Mouse (Mus musculus): Measurements from ENCODE around the gene Hist1h2bk. TPM values are rescaled to one million over a fixed set of nuclear protein-coding genes. Genes with fewer than 3 reads are reported as not detected.
"Not testable (repeated sequence)": the region's sequence is repeated elsewhere in the genome, so short reads cannot be mapped to it uniquely, and the experiment has no call there.

Gene Hist1h2bk
- polyA plus RNA-seq (2016; fragmentation: Nextera tagmentation; extraction: Ambion mirVana), result 6.6 and 6.9 TPM in 2 replicates

DNA sequence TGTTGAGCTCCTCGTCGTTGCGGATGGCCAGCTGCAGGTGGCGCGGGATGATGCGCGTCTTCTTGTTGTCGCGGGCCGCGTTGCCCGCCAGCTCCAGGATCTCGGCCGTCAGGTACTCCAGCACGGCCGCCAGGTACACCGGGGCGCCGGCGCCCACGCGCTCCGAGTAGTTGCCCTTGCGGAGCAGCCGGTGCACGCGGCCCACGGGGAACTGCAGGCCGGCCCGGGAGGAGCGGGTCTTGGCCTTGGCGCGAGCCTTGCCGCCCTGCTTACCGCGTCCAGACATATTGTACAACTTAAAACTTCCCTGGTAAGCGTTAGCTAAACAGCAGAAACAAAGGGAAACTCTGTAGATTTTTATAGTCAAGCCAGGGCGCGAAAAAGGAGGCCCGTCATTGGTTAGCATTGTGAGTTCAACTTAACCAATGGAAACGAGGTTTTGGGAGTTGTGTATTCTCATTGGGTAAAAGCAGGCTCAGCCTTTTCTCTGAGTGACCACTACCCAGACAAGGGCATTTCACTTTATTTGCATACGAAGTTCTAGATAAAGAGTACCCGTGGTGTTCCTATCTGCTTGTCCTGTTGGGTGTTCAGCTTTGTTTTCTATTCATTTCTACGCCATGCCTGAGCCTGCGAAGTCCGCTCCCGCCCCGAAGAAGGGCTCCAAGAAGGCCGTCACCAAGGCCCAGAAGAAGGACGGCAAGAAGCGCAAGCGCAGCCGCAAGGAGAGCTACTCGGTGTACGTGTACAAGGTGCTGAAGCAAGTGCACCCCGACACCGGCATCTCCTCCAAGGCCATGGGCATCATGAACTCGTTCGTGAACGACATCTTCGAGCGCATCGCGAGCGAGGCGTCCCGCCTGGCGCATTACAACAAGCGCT is at the start of gene Hist1h2bk, which contains the start of gene Hist1h2ah:
Gene Hist1h2bk (plus strand): TSS at position 604 of the 882 bp plus-strand sequence.
Gene Hist1h2ah (minus strand): TSS at position 302 of the 882 bp plus-strand sequence.
- peak within 1 kb of the TSS; percentile 57 for H3K4me3 ChIP-seq
- not testable (repeated sequence) for H3K27me3 ChIP-seq (ENCODE audit: insufficient read depth, poor library complexity, severe bottlenecking); H3K36me3 ChIP-seq; H3K9me3 ChIP-seq
- 0% methylated on average over 33 of the region's 69 CpGs for WGBS
- peak; percentile 88 for DNase-seq (ENCODE audit: low spot score)
- H3K27ac ChIP-seq, result peak within 1 kb of the TSS; percentile 94
- H3K4me1 ChIP-seq (replicated peaks), result peaks cover 34% of the 10 kb centered on the region

DNA sequence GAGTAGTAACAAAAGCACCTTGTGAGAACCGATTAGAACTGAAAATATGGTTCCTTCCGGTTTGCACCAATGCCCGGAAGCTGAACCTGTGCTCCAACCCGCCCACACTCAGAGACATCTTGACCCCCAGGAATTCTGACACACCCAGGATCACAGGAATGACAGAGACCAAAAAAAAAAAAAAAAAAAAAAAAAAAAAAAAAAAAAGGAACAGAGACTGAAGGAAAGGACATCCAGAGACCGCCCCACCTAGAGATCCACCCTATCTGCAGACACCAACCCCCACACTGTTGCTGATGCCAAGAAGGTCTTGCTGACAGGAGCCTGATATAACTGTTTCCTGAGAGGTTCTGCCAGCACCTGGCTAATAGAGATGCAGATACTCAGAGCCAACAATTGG is 43.1 kb upstream of the Hist1h2bk start:
- 85% methylated on average over 5 of the region's 5 CpGs for WGBS
- DNase-seq (ENCODE audit: low spot score), result no peak
- peaks cover 19% of the 10 kb centered on the region for H3K4me1 ChIP-seq (replicated peaks)
- no peaks in the 10 kb centered on the region for H3K9me3 ChIP-seq
- H3K36me3 ChIP-seq, result no peaks in the 10 kb centered on the region
- H3K27ac ChIP-seq, result no peak overlapping the region
- peaks cover 59% of the 10 kb centered on the region for H3K27me3 ChIP-seq (ENCODE audit: insufficient read depth, poor library complexity, severe bottlenecking)
- no peak overlapping the region for H3K4me3 ChIP-seq

DNA sequence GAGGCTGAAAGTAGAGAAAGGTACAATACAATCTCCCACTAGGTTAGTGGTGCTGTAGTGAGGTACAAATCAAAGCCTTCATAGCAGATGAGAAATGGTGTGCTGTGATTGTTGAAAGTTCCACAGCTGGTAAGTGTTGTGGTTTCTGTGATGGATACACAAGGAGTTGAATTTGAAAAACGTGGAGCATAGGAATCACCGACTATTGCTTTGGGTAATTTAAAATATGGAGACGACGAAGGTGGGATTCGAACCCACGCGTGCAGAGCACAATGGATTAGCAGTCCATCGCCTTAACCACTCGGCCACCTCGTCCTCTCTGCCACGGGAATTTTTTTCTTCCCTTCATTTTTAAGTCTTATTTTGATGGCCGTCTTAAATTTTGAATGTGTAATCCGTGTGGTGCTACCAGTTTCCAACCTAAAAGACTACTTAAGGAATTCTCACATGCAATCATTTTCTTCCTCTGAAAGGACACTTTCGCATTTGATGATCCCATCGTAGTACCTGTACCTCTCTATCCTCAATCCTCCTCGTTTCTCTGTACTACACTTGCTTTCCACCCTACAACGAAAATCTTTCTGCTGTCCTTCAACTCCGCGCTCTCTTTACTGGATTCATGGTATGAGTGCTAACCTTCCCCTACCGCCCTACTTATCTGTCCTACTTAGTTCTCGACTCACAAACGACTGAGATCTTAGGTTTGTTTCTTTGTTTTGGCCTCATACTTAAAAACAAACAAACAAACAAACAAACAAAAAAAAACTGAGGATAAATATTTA is 41.5 kb upstream of the Hist1h2bk start:
- Histone ChIP-seq H3K27ac (no peak overlapping the region), H3K27me3 (ENCODE audit: insufficient read depth, poor library complexity, severe bottlenecking) (peaks cover 64% of the 10 kb centered on the region), H3K9me3 (no peaks in the 10 kb centered on the region), H3K4me3 (peak overlapping the region; percentile 54), H3K4me1 (replicated peaks) (peaks cover 22% of the 10 kb centered on the region), H3K36me3 (no peaks in the 10 kb centered on the region)
- peak; percentile 72 for DNase-seq (ENCODE audit: low spot score)
- WGBS, result under 1% methylated on average over 22 of the region's 22 CpGs

DNA sequence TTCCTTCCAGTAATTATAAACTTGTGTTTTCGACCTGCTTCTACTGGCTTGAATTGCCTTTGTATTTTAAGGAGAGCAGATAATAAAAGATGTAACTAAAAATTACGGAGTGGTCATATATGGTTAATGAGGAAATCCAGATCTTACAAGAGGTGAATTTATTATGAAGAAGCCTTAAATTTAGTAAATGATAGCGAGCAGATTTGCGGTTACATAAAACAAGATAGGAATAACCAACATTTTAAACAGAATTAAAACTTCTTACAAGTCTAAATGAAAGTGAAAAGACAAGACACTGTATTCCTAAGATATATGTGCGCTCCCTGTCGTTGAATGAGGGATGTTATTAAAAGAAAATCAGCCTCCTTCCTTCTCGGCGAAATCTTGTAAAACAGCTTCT is 40.8 kb upstream of the Hist1h2bk start:
- Histone ChIP-seq H3K27ac (no peak overlapping the region), H3K36me3 (no peaks in the 10 kb centered on the region), H3K4me3 (peak overlapping the region; percentile 54), H3K9me3 (no peaks in the 10 kb centered on the region), H3K4me1 (replicated peaks) (peaks cover 22% of the 10 kb centered on the region), H3K27me3 (ENCODE audit: insufficient read depth, poor library complexity, severe bottlenecking) (peaks cover 72% of the 10 kb centered on the region)
- WGBS, result 5% methylated on average over 8 of the region's 8 CpGs
- DNase-seq (ENCODE audit: low spot score), result no peak

DNA sequence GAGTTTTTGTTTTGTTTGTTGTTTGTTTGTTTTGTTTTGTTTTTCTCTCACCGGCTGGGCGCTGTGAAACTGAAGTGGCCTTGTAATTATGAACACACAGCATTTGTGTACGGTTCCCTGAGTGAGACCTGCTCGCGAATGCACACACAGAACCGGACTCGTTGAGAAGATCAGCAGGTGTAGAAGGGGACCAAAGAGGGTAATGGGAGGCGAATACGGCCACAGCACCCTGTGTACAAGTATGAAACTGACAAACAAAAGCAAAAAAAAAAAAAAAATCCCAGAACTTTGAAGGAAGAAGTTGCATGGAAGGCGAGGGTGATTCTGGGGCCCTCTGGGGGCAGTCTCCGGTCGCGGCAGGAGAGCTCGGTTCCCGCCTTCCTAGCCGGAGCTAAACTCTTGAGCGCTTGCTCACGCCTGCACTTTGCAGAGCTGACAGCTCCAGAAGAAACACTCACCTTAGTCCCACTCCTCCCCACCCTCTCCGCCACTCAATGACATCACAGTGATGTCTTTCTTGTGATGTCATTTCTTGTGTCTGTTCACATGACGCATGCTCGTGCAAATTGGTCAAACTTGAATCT is 40.2 kb upstream of the Hist1h2bk start:
- Histone ChIP-seq H3K27ac (no peak overlapping the region), H3K27me3 (ENCODE audit: insufficient read depth, poor library complexity, severe bottlenecking) (peaks cover 77% of the 10 kb centered on the region), H3K9me3 (no peaks in the 10 kb centered on the region), H3K4me1 (replicated peaks) (peaks cover 22% of the 10 kb centered on the region), H3K36me3 (no peaks in the 10 kb centered on the region), H3K4me3 (peak overlapping the region; percentile 54)
- peak; percentile 65 for DNase-seq (ENCODE audit: low spot score)
- WGBS, result under 1% methylated on average over 21 of the region's 21 CpGs

DNA sequence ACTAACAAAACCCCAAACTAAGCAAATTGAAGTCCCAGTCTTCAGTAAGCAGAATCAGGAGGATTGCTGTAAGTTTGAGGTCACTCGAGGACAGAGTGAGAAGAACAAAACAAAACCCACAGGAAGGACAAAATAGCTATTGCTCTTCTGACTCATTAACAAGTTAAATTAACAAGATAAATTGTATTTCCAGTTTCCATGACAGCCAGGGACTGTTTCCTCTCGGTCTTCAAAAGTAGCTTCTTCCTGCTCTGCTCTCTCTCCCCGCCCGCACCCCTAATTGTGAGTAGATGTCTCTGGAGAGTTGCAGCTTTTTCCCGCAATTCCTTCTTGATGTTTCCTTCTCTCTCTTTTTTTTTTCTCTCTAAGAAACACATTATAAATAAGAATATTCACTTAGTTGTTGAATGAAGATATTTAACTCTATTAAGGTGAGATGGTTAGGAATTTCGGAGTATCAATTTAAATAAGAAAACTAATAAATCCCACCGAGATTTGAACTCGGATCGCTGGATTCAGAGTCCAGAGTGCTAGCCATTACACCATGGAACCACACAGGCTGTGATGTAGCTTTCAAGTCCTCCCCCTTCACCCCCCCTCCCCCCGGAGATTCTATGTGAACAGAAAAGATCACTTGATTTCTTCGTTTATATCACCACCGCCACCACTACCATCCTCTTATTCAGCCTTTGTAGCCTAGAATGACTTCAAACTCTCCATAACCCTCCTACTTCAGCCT is 39.4 kb upstream of the Hist1h2bk start:
- WGBS, result 1% methylated on average over 12 of the region's 12 CpGs
- H3K27me3 ChIP-seq (ENCODE audit: insufficient read depth, poor library complexity, severe bottlenecking), result peaks cover 81% of the 10 kb centered on the region
- DNase-seq (ENCODE audit: low spot score), result peak; percentile 78

DNA sequence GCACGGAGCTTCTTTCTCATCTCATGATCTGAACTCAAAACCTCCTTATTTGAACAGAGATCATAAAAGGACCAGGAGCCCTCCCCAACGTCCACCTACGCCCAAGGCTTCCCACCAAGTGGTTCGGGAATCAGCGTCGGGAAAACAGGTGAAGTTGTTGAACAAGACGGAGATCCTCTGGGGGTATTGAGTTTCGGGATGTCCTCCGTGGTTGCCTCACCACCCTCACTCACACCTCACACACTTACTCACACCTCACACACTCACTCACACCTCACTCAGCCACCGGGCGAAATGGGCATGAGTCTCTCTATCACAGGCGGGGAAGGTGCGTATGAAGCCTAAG is 38.9 kb upstream of the Hist1h2bk start:
- Histone ChIP-seq H3K36me3 (no peaks in the 10 kb centered on the region), H3K9me3 (no peaks in the 10 kb centered on the region), H3K4me1 (replicated peaks) (peaks cover 22% of the 10 kb centered on the region), H3K27ac (no peak overlapping the region), H3K27me3 (ENCODE audit: insufficient read depth, poor library complexity, severe bottlenecking) (peaks cover 82% of the 10 kb centered on the region), H3K4me3 (peak overlapping the region; percentile 54)
- DNase-seq (ENCODE audit: low spot score), result peak; percentile 31
- WGBS, result 1% methylated on average over 13 of the region's 13 CpGs

More for the DNA sequence above, 39.4 kb upstream of the Hist1h2bk start:
- Histone ChIP-seq H3K36me3 (no peaks in the 10 kb centered on the region), H3K9me3 (no peaks in the 10 kb centered on the region), H3K27ac (no peak overlapping the region), H3K4me1 (replicated peaks) (peaks cover 22% of the 10 kb centered on the region), H3K4me3 (peak overlapping the region; percentile 54)

DNA sequence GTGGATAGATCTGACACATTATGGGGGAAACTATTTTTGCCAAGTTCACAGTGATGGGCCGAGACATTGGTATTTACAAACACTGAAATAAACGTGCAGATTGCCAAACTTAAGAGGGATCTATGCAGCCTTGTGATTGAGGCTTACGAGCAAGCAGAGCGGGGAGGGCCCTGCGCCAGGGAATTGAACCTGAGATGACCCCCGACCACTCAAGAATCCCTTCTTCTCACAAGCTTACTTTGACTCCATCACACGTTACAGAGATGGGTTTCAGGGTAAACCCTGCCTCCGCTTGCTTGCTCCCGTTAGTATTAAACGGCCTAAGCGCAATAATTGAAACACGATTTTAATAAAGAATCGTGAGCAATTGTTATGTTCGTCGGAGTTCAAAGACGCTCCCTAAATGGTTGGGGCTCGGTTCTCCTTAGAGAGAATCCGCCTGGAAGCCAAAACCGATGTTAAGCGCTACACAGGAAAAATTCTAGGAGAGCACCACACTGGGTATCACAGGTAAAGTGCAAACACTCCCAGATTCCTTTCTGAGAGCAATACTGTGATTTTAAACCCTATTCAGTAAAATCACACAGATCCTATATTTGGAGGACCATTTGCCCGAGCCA is 38.4 kb upstream of the Hist1h2bk start:
- peak; percentile 24 for DNase-seq (ENCODE audit: low spot score)
- 1% methylated on average over 21 of the region's 21 CpGs for WGBS
- peaks cover 22% of the 10 kb centered on the region for H3K4me1 ChIP-seq (replicated peaks)
- H3K36me3 ChIP-seq, result no peaks in the 10 kb centered on the region
- H3K4me3 ChIP-seq, result peak overlapping the region; percentile 54
- no peak overlapping the region for H3K27ac ChIP-seq
- peaks cover 87% of the 10 kb centered on the region for H3K27me3 ChIP-seq (ENCODE audit: insufficient read depth, poor library complexity, severe bottlenecking)
- no peaks in the 10 kb centered on the region for H3K9me3 ChIP-seq

DNA sequence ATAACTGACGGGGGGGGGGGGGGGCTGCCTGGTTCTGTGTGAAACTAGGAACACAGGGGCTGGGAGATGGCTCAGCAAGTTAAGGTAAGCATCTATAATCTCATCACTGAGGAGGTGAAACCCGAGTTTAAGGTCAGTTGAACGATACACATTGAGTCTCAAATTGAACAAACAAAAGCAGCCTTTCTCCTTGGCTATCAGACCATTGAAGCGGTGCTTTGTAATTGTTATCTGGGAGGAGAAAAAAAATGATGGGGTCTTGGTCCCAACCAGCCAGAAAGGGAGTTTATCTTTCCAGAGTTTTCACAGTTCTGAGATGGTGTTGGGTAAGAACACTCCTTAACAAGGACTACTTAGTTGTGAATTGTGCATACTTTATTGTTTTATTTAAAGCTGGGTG is 37.8 kb upstream of the Hist1h2bk start:
- Histone ChIP-seq H3K4me3 (peak overlapping the region; percentile 54), H3K27ac (no peak overlapping the region), H3K4me1 (replicated peaks) (peaks cover 22% of the 10 kb centered on the region), H3K9me3 (no peaks in the 10 kb centered on the region), H3K36me3 (no peaks in the 10 kb centered on the region), H3K27me3 (ENCODE audit: insufficient read depth, poor library complexity, severe bottlenecking) (peaks cover 88% of the 10 kb centered on the region)
- DNase-seq (ENCODE audit: low spot score), result no peak
- WGBS, result 10% methylated on average over 4 of the region's 4 CpGs

DNA sequence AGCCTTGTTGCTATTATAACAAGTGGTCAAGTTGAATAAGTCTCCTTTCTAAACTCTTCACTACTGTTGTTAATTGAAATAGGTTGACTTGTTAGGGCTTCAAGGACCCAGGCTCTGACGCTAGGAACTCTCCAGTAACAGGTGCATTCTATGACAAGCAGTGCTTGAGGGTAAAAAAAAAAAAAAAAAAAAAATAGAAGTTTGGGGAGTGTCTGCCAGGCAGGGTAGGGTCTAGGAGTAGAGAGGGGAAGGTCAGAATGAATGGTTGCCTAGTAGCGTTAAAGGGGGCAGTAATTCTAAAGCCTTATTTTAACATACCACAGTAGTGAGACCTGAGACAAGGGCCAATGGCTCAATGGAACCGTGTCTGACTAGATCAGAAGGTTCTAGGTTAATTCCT is 37.3 kb upstream of the Hist1h2bk start:
- WGBS, result 19% methylated on average over 3 of the region's 3 CpGs
- H3K4me1 ChIP-seq (replicated peaks), result peaks cover 22% of the 10 kb centered on the region
- no peaks in the 10 kb centered on the region for H3K36me3 ChIP-seq
- no peak overlapping the region for H3K4me3 ChIP-seq
- peaks cover 91% of the 10 kb centered on the region for H3K27me3 ChIP-seq (ENCODE audit: insufficient read depth, poor library complexity, severe bottlenecking)
- H3K27ac ChIP-seq, result no peak overlapping the region
- no peaks in the 10 kb centered on the region for H3K9me3 ChIP-seq
- no peak for DNase-seq (ENCODE audit: low spot score)

DNA sequence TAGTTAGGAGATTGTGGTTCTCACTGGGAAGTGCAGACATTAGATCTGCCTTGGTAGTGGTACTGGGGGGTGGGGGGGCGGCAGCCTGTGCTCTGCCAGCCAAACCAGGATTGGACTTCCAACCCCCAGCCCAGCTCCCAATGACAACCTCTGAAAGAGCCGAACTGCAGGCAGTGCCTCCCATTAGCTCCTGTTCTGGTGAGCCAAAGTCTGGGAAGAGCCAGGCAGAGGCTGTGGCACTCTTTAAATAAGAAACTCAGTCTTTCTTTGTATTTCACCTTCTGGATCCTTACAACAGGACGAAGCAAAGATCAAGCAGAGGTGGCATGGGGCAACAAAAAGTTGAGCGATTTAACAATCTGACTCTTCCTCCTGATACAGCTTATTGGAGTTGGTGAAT is 36.5 kb upstream of the Hist1h2bk start:
- no peak for DNase-seq (ENCODE audit: low spot score)
- Histone ChIP-seq H3K9me3 (no peaks in the 10 kb centered on the region), H3K4me1 (replicated peaks) (peaks cover 22% of the 10 kb centered on the region), H3K36me3 (no peaks in the 10 kb centered on the region), H3K4me3 (no peak overlapping the region), H3K27me3 (ENCODE audit: insufficient read depth, poor library complexity, severe bottlenecking) (peaks cover 97% of the 10 kb centered on the region), H3K27ac (no peak overlapping the region)
- 38% methylated on average over 4 of the region's 4 CpGs for WGBS

DNA sequence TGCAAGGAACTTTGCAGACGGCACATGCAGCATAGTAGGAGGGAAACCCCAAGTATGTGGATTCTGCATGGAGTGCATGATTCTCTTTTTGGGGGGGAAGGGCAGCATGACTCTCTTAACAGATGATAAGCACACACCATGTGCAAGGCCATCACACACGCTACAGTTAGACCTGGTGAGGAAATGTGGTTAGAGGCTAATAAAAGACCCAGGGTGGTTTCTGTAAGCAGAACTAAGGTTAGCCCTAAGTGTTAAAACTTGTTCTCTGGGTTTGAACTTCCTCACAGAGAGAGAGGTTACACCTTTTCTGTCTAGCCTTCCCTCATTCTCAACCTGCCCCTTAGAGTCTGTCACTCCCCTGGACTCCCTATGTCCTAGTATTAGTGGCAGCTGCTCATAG is 34.3 kb upstream of the Hist1h2bk start:
- no peak for DNase-seq (ENCODE audit: low spot score)
- Histone ChIP-seq H3K36me3 (no peaks in the 10 kb centered on the region), H3K4me1 (replicated peaks) (peaks cover 25% of the 10 kb centered on the region), H3K9me3 (no peaks in the 10 kb centered on the region), H3K4me3 (no peak overlapping the region), H3K27ac (no peak overlapping the region), H3K27me3 (ENCODE audit: insufficient read depth, poor library complexity, severe bottlenecking) (peaks cover 100% of the 10 kb centered on the region)
- WGBS, result 61% methylated on average over 2 of the region's 2 CpGs

Measured in hindbrain, embryonic 10.5 days (tissue).